Mouse (Mus musculus): ENCODE results near the gene Gsdme.

- TF ChIP-seq CTCF (IDR thresholded peaks at IDR 0.05; ENCODE audit: low read depth, low read length) (no peak), GATA1 (IDR thresholded peaks at IDR 0.05; ENCODE audit: borderline replicate concordance, low read length) (no peak), POLR2AphosphoS5 (IDR thresholded peaks at IDR 0.05; ENCODE audit: insufficient replicate concordance, low read depth, low read length) (no peak)
These were observed 18.7 kb downstream of the Gsdme start for GRCm38 (mm10) chr6:50244967-50245366.
